Mouse (Mus musculus): Measurements from ENCODE around the gene Ddah1. TPM values are rescaled to one million over a fixed set of nuclear protein-coding genes. Genes with fewer than 3 reads are reported as not detected.

Gene Ddah1
- polyA plus RNA-seq, 1 experiment from 2014 or later = 85.9 TPM

- whole genome bisulfite sequencing = 59% methylated on average over 9 of the region's 9 CpGs
These were observed 14.9 kb upstream of the Ddah1 start for GRCm38 (mm10) chr3:145743476-145744027.

GRCm38 (mm10) chr3:145748626-145749025 is 9.8 kb upstream of the Ddah1 start:
- no peak for ATAC-seq (ENCODE audit: low FRiP score)
- Histone ChIP-seq H3K9me3 (no peaks in the 10 kb centered on the region), H3K4me1 (no peaks in the 10 kb centered on the region), H3K27ac (no peak overlapping the region), H3K27me3 (0 out of 2 replicates have a peak, but pooled peaks cover 3% of the 10 kb centered on the region), H3K36me3 (replicated peaks) (no peaks in the 10 kb centered on the region), H3K9ac (no peak overlapping the region), H3K4me3 (replicated peaks) (no peak overlapping the region), H3K4me2 (no peak overlapping the region)
- 73% methylated on average over 1 of the region's 1 CpGs for WGBS

More at GRCm38 (mm10) chr3:145743476-145744027, 14.9 kb upstream of the Ddah1 start:
- Histone ChIP-seq H3K4me1 (peaks cover 4% of the 10 kb centered on the region), H3K9ac (no peak overlapping the region), H3K9me3 (no peaks in the 10 kb centered on the region), H3K27ac (no peak overlapping the region), H3K4me3 (replicated peaks) (no peak overlapping the region), H3K4me2 (no peak overlapping the region), H3K36me3 (replicated peaks) (no peaks in the 10 kb centered on the region), H3K27me3 (0 out of 2 replicates have a peak, but pooled peaks cover 7% of the 10 kb centered on the region)
- ATAC-seq (ENCODE audit: low FRiP score) = peak; percentile 71; the same call in 1 of the 2 replicates

- Histone ChIP-seq H3K36me3 (replicated peaks) (no peaks in the 10 kb centered on the region), H3K27me3 (peaks cover 13% of the 10 kb centered on the region), H3K4me2 (no peak overlapping the region), H3K4me1 (peaks cover 25% of the 10 kb centered on the region), H3K9me3 (no peaks in the 10 kb centered on the region), H3K27ac (no peak overlapping the region), H3K9ac (no peak overlapping the region), H3K4me3 (replicated peaks) (no peak overlapping the region)
- WGBS = 88% methylated on average over 8 of the region's 8 CpGs
- ATAC-seq (ENCODE audit: low FRiP score) = no peak
These were observed 2.0 kb upstream of the Ddah1 start for GRCm38 (mm10) chr3:145756457-145756856.

- WGBS = 76% methylated on average over 8 of the region's 8 CpGs
- peaks cover 13% of the 10 kb centered on the region for H3K27me3 ChIP-seq
- no peak overlapping the region for H3K4me2 ChIP-seq
- H3K4me1 ChIP-seq = peaks cover 25% of the 10 kb centered on the region
- no peaks in the 10 kb centered on the region for H3K9me3 ChIP-seq
- H3K4me3 ChIP-seq (replicated peaks) = no peak overlapping the region
- ATAC-seq (ENCODE audit: low FRiP score) = no peak
- H3K9ac ChIP-seq = no peak overlapping the region
- H3K27ac ChIP-seq = no peak overlapping the region
- H3K36me3 ChIP-seq (replicated peaks) = no peaks in the 10 kb centered on the region
These were observed 1.3 kb upstream of the Ddah1 start for GRCm38 (mm10) chr3:145757177-145757576.

GRCm38 (mm10) chr3:145757844-145758243 is 631 bp upstream of the Ddah1 start:
- peak overlapping the region; percentile 95 for H3K4me2 ChIP-seq
- no peak for ATAC-seq (ENCODE audit: low FRiP score)
- WGBS = 57% methylated on average over 4 of the region's 4 CpGs
- H3K36me3 ChIP-seq (replicated peaks) = no peaks in the 10 kb centered on the region
- H3K27me3 ChIP-seq = peaks cover 13% of the 10 kb centered on the region
- H3K9me3 ChIP-seq = no peaks in the 10 kb centered on the region
- no peak overlapping the region for H3K9ac ChIP-seq
- H3K4me3 ChIP-seq (replicated peaks) = peak overlapping the region; percentile 58; the same call in 1 of the 2 replicates
- no peak overlapping the region for H3K27ac ChIP-seq
- peaks cover 25% of the 10 kb centered on the region for H3K4me1 ChIP-seq

- no peaks in the 10 kb centered on the region for H3K9me3 ChIP-seq
- H3K27me3 ChIP-seq = peaks cover 13% of the 10 kb centered on the region
- H3K9ac ChIP-seq = peak overlapping the region; percentile 80
- H3K4me2 ChIP-seq = peak overlapping the region; percentile 95
- no peak; the same call in 1 of the 2 replicates for ATAC-seq (ENCODE audit: low FRiP score)
- peak overlapping the region; percentile 58 for H3K4me3 ChIP-seq (replicated peaks)
- H3K4me1 ChIP-seq = peaks cover 27% of the 10 kb centered on the region
- no peaks in the 10 kb centered on the region for H3K36me3 ChIP-seq (replicated peaks)
- peak overlapping the region; percentile 86 for H3K27ac ChIP-seq
- 6% methylated on average over 14 of the region's 14 CpGs for WGBS
These were observed 1.1 kb downstream of the Ddah1 start for GRCm38 (mm10) chr3:145759379-145760209.

- Histone ChIP-seq H3K27me3 (peaks cover 13% of the 10 kb centered on the region), H3K36me3 (replicated peaks) (no peaks in the 10 kb centered on the region), H3K4me1 (peaks cover 31% of the 10 kb centered on the region), H3K9ac (no peak overlapping the region), H3K4me2 (peak overlapping the region; percentile 95), H3K4me3 (replicated peaks) (no peak overlapping the region), H3K9me3 (no peaks in the 10 kb centered on the region), H3K27ac (no peak overlapping the region)
- 93% methylated on average over 3 of the region's 3 CpGs for WGBS
- no peak for ATAC-seq (ENCODE audit: low FRiP score)
These were observed 2.1 kb downstream of the Ddah1 start for GRCm38 (mm10) chr3:145760547-145760946.

GRCm38 (mm10) chr3:145761501-145762170 is 3.2 kb downstream of the Ddah1 start:
- no peaks in the 10 kb centered on the region for H3K9me3 ChIP-seq
- H3K4me3 ChIP-seq (replicated peaks) = no peak overlapping the region
- H3K27ac ChIP-seq = no peak overlapping the region
- no peaks in the 10 kb centered on the region for H3K36me3 ChIP-seq (replicated peaks)
- H3K9ac ChIP-seq = no peak overlapping the region
- H3K4me2 ChIP-seq = no peak overlapping the region
- H3K27me3 ChIP-seq = peaks cover 13% of the 10 kb centered on the region
- peaks cover 31% of the 10 kb centered on the region for H3K4me1 ChIP-seq
- no peak for ATAC-seq (ENCODE audit: low FRiP score)
- 79% methylated on average over 3 of the region's 3 CpGs for WGBS

- Histone ChIP-seq H3K4me1 (peaks cover 28% of the 10 kb centered on the region), H3K27ac (no peak overlapping the region), H3K4me2 (no peak overlapping the region), H3K4me3 (replicated peaks) (no peak overlapping the region), H3K27me3 (peaks cover 5% of the 10 kb centered on the region), H3K36me3 (replicated peaks) (no peaks in the 10 kb centered on the region), H3K9me3 (no peaks in the 10 kb centered on the region), H3K9ac (no peak overlapping the region)
- ATAC-seq (ENCODE audit: low FRiP score) = no peak
- 93% methylated on average over 4 of the region's 4 CpGs for WGBS
These were observed 4.6 kb downstream of the Ddah1 start for GRCm38 (mm10) chr3:145762957-145763641.

- Histone ChIP-seq H3K4me1 (peaks cover 25% of the 10 kb centered on the region), H3K4me3 (replicated peaks) (no peak overlapping the region), H3K4me2 (no peak overlapping the region), H3K27ac (no peak overlapping the region), H3K9me3 (no peaks in the 10 kb centered on the region), H3K36me3 (replicated peaks) (no peaks in the 10 kb centered on the region), H3K27me3 (peaks cover 5% of the 10 kb centered on the region), H3K9ac (no peak overlapping the region)
- ATAC-seq (ENCODE audit: low FRiP score) = no peak
- 96% methylated on average over 3 of the region's 3 CpGs for WGBS
These were observed 5.1 kb downstream of the Ddah1 start for GRCm38 (mm10) chr3:145763642-145763972.

GRCm38 (mm10) chr3:145764416-145764815 is 5.9 kb downstream of the Ddah1 start:
- WGBS = 76% methylated on average over 2 of the region's 2 CpGs

GRCm38 (mm10) chr3:145768439-145768838 is 10.0 kb downstream of the Ddah1 start:
- no peak for ATAC-seq (ENCODE audit: low FRiP score)
- Histone ChIP-seq H3K27ac (no peak overlapping the region), H3K4me1 (peaks cover 9% of the 10 kb centered on the region), H3K4me2 (no peak overlapping the region), H3K9ac (no peak overlapping the region), H3K27me3 (no peaks in the 10 kb centered on the region), H3K4me3 (replicated peaks) (no peak overlapping the region), H3K9me3 (no peaks in the 10 kb centered on the region), H3K36me3 (replicated peaks) (no peaks in the 10 kb centered on the region)
- 94% methylated on average over 4 of the region's 4 CpGs for WGBS

More at GRCm38 (mm10) chr3:145764416-145764815, 5.9 kb downstream of the Ddah1 start:
- Histone ChIP-seq H3K4me2 (no peak overlapping the region), H3K4me1 (peaks cover 18% of the 10 kb centered on the region), H3K4me3 (replicated peaks) (no peak overlapping the region), H3K27ac (no peak overlapping the region), H3K9ac (no peak overlapping the region), H3K36me3 (replicated peaks) (no peaks in the 10 kb centered on the region), H3K27me3 (peaks cover 5% of the 10 kb centered on the region), H3K9me3 (no peaks in the 10 kb centered on the region)
- no peak for ATAC-seq (ENCODE audit: low FRiP score)
